Mouse (Mus musculus): ENCODE data around the gene Rreb1.

DNA sequence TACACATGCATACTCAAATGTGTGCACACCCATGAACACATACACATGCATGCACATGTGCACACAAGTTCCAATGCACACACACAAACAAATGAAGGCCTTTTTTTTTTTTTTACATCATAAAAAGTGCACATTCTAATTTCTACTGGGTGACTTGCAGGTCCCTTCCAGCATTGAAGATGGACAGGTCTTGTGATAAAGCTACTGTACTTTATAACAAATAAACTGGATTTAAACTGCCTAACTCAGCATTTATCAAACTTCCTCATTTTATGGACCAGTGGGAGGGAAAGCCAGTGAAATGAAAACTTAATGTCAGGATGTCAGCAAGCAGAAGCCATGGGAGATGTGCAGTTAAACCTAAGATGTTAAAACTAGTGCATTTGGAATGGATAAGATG lies 1.5 kb upstream of the Rreb1 start:
- TF ChIP-seq CTCF (IDR thresholded peaks at IDR 0.05; ENCODE audit: low read depth, low read length) (no peak), POLR2A (IDR thresholded peaks at IDR 0.05; ENCODE audit: insufficient read depth, low read length) (no peak)

All from ES-Bruce4 (cell line).